Mouse (Mus musculus) testis, adult 2 months (tissue): ENCODE results near the gene Cox19. TPM values are rescaled to one million over a fixed set of nuclear protein-coding genes. Genes with fewer than 3 reads are reported as not detected.
"Not testable (repeated sequence)": the region's sequence is repeated elsewhere in the genome, so short reads cannot be mapped to it uniquely, and the experiment has no call there.

ENCODE experiments used
- H3K27ac ChIP-seq: fragments of 200-500 bp; 2 replicates; pipeline ENCODE4 v1.5.1; 2012; ENCODE audit warnings: low read depth, low read length; ENCODE audit not compliant: control insufficient read depth, insufficient read depth
- H3K27me3 ChIP-seq: fragments of 200-500 bp; 2 replicates; pipeline ENCODE4 v1.6.1; 2012; ENCODE audit warnings: mild to moderate bottlenecking, low read length, moderate library complexity; ENCODE audit not compliant: control insufficient read depth, insufficient read depth
- H3K36me3 ChIP-seq: fragments of 200-500 bp; 2 replicates; pipeline ENCODE4 v1.6.1; 2012; ENCODE audit warnings: mild to moderate bottlenecking, low read length; ENCODE audit not compliant: control insufficient read depth, insufficient read depth
- H3K4me1 ChIP-seq: fragments of 200-500 bp; 2 replicates; pipeline ENCODE4 v1.6.1; 2012; ENCODE audit warnings: low read length; ENCODE audit not compliant: control insufficient read depth, insufficient read depth
- H3K4me3 ChIP-seq: fragments of 200-500 bp; 2 replicates; pipeline ENCODE4 v1.5.1; 2012; ENCODE audit warnings: low read depth, mild to moderate bottlenecking, low read length, moderate library complexity, mixed read lengths; ENCODE audit not compliant: control insufficient read depth
- CTCF ChIP-seq: fragments of 200-500 bp; IDR thresholded peaks from 2 replicates; pipeline ENCODE4 v1.5.1; 2012; ENCODE audit warnings: low read depth, mild to moderate bottlenecking, inconsistent platforms, low read length, moderate library complexity; ENCODE audit not compliant: control insufficient read depth, insufficient read depth, insufficient replicate concordance
- POLR2A ChIP-seq: fragments of 200-500 bp; IDR thresholded peaks from 2 replicates; pipeline ENCODE4 v1.6.1; 2012; ENCODE audit warnings: low read depth, mild to moderate bottlenecking, inconsistent platforms, low read length, moderate library complexity; ENCODE audit not compliant: control insufficient read depth
- polyA plus RNA-seq: library from polyadenylated mRNA; depleted of rRNA; stranded (reverse); fragments of >200 nt; gene quantifications from 2 replicates; pipeline ENCODE4 v1.2.3, GENCODE M21; 2012

Gene Cox19
- polyA plus RNA-seq, 1 experiment, result 42.2 TPM

GRCm38 (mm10) chr5:139344687-139345363 lies 6.4 kb downstream of the Cox19 start:
- Histone ChIP-seq H3K27me3 (no peaks in the 10 kb centered on the region), H3K4me3 (peak overlapping the region; percentile 97), H3K36me3 (peaks cover 3% of the 10 kb centered on the region), H3K4me1 (peaks cover 11% of the 10 kb centered on the region), H3K27ac (peak overlapping the region; percentile 79)
- TF ChIP-seq POLR2A (peak; percentile 73), CTCF (no peak)

GRCm38 (mm10) chr5:139344021-139344686 lies 7.1 kb downstream of the Cox19 start:
- H3K36me3 ChIP-seq, result peaks cover 3% of the 10 kb centered on the region
- peak overlapping the region; percentile 97 for H3K4me3 ChIP-seq
- TF ChIP-seq CTCF, result peak; percentile 73; the same call in 1 of the 2 replicates
- TF ChIP-seq POLR2A, result no peak
- H3K27ac ChIP-seq, result no peak overlapping the region
- no peaks in the 10 kb centered on the region for H3K27me3 ChIP-seq
- peaks cover 11% of the 10 kb centered on the region for H3K4me1 ChIP-seq

GRCm38 (mm10) chr5:139338891-139339290 lies 12.3 kb downstream of the Cox19 start:
- no peaks in the 10 kb centered on the region for H3K27me3 ChIP-seq
- peaks cover 3% of the 10 kb centered on the region for H3K36me3 ChIP-seq
- peaks cover 9% of the 10 kb centered on the region for H3K4me1 ChIP-seq
- no peak overlapping the region for H3K4me3 ChIP-seq
- TF ChIP-seq POLR2A, result no peak
- TF ChIP-seq CTCF, result no peak
- no peak overlapping the region for H3K27ac ChIP-seq

- Histone ChIP-seq H3K27me3 (no peaks in the 10 kb centered on the region), H3K36me3 (peaks cover 3% of the 10 kb centered on the region), H3K4me1 (peaks cover 5% of the 10 kb centered on the region; the same call in 1 of the 2 replicates), H3K4me3 (no peak overlapping the region), H3K27ac (no peak overlapping the region)
- no peak for TF ChIP-seq POLR2A
- TF ChIP-seq CTCF, result no peak
Measured at GRCm38 (mm10) chr5:139338403-139338802, 12.8 kb downstream of the Cox19 start.

- H3K27me3 ChIP-seq, result no peaks in the 10 kb centered on the region
- no peak for TF ChIP-seq CTCF
- no peak overlapping the region for H3K27ac ChIP-seq
- peaks cover 5% of the 10 kb centered on the region; the same call in 1 of the 2 replicates for H3K4me1 ChIP-seq
- H3K36me3 ChIP-seq, result peaks cover 3% of the 10 kb centered on the region
- H3K4me3 ChIP-seq, result no peak overlapping the region
Measured at GRCm38 (mm10) chr5:139337826-139338370, 13.3 kb downstream of the Cox19 start.

- no peak overlapping the region for H3K4me3 ChIP-seq
- H3K27me3 ChIP-seq, result no peaks in the 10 kb centered on the region
- TF ChIP-seq POLR2A (no peak; the same call in 1 of the 2 replicates), CTCF (no peak)
- H3K36me3 ChIP-seq, result no peaks in the 10 kb centered on the region; the same call in 1 of the 2 replicates
- H3K4me1 ChIP-seq, result peaks cover 7% of the 10 kb centered on the region
- H3K27ac ChIP-seq, result no peak overlapping the region
Measured at GRCm38 (mm10) chr5:139335634-139336033, 15.6 kb downstream of the Cox19 start.

GRCm38 (mm10) chr5:139334394-139334793 lies 16.8 kb downstream of the Cox19 start:
- not testable (repeated sequence) for H3K4me1 ChIP-seq, H3K36me3 ChIP-seq, H3K4me3 ChIP-seq, H3K27ac ChIP-seq, H3K27me3 ChIP-seq
